Mouse (Mus musculus) lung, embryonic 16.5 days (tissue): ENCODE measurements around the gene Sept5. TPM values are rescaled to one million over a fixed set of nuclear protein-coding genes. Genes with fewer than 3 reads are reported as not detected.
A peak's percentile ranks its signal among the peaks of the same experiment; 100 is the strongest.

Source experiments
- ATAC-seq: fragments of 200-750 bp; cut with Nextera tagmentation; 2 replicates; pipeline ENCODE4 v1.8.0; 2017; ENCODE audit warnings: low read depth, mild to moderate bottlenecking, moderate library complexity
- H3K27ac ChIP-seq: fragments of 300-500 bp; sonication (generic); 2 replicates; pipeline ENCODE4 v1.5.1; 2014; ENCODE audit warnings: mild to moderate bottlenecking, control low read depth, low read length
- H3K27me3 ChIP-seq: fragments of 300-500 bp; sonication (generic); 2 replicates; pipeline ENCODE4 v1.6.1; 2014; ENCODE audit warnings: low read depth, low read length, mixed read lengths; ENCODE audit not compliant: control insufficient read depth, insufficient read depth
- H3K36me3 ChIP-seq: fragments of 300-500 bp; sonication (generic); 2 replicates; pipeline ENCODE4 v1.6.1; 2014; ENCODE audit warnings: low read length; ENCODE audit not compliant: control insufficient read depth, insufficient read depth
- H3K4me1 ChIP-seq: fragments of 300-500 bp; sonication (generic); replicated peaks from 2 replicates; pipeline ENCODE4 v1.6.1; 2014; ENCODE audit warnings: low read length, mixed read lengths; ENCODE audit not compliant: control insufficient read depth, insufficient read depth
- H3K4me2 ChIP-seq: fragments of 300-500 bp; sonication (generic); 2 replicates; pipeline ENCODE4 v1.6.1; 2014; ENCODE audit warnings: low read depth, low read length, control low read depth
- H3K4me3 ChIP-seq: fragments of 300-500 bp; sonication (generic); 2 replicates; pipeline ENCODE4 v1.5.1; 2014; ENCODE audit warnings: mild to moderate bottlenecking, low read length, control low read depth
- H3K9ac ChIP-seq: fragments of 300-500 bp; sonication (generic); 2 replicates; pipeline ENCODE4 v1.6.1; 2014; ENCODE audit warnings: low read length, control low read depth
- H3K9me3 ChIP-seq: fragments of 300-500 bp; sonication (generic); 2 replicates; pipeline ENCODE4 v1.6.1; 2016; ENCODE audit warnings: low read length; ENCODE audit not compliant: control insufficient read depth
- WGBS: fragments of 180-500 bp; shearing (Covaris S2); extraction: QIAGEN DNeasy Blood & Tissue Kit; methylation state at CpG from one replicate; pipeline ENCODE4 v1.1.7; 2014; 5-methylcytosine and 5-hydroxymethylcytosine counted together
- polyA plus RNA-seq: library from polyadenylated mRNA; unstranded; fragments of >200 nt; fragmentation: Nextera tagmentation; extraction: Ambion mirVana; gene quantifications from 2 replicates; pipeline ENCODE4 v1.2.1, GENCODE M21; 2015

Gene Sept5
- polyA plus RNA-seq, 1 experiment from 2014 or later: 21.1 TPM

DNA sequence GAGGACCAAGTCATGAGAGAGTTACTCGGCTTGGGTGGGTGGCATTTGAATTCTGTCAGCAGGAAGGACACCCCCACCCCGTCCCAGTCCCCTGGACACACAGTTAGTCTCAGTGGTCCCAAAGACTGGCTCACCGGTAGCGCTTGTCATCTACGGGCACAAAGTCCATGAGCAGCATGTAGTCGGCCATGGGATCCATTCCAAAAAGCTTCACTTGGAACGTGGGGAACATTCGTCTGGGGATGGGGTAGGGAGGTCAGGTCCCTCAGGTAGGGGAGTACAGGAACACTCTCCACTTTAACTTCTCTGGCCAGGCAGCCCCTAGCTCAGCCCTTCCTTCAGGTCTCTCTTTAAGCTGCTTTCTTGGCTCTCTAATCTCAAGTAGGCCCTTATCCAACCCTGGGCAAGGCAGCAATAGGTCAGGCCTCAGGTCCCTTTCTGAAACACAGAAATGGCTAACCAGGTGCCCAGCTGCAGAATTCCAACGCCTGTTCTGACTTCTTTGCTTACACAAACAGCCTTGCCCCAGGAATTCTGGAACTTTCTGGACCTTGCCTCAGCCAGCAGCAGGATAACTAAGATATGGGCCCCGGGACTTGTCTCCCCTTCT, 44.7 kb downstream of the Sept5 start:
- H3K9ac ChIP-seq: peak overlapping the region; percentile 73
- H3K27me3 ChIP-seq: peaks cover 96% of the 10 kb centered on the region
- no peaks in the 10 kb centered on the region for H3K9me3 ChIP-seq
- no peak for ATAC-seq
- peak overlapping the region; percentile 90 for H3K4me2 ChIP-seq
- H3K27ac ChIP-seq: peak overlapping the region; percentile 32
- H3K36me3 ChIP-seq: no peaks in the 10 kb centered on the region
- peak overlapping the region; percentile 63 for H3K4me3 ChIP-seq
- peaks cover 32% of the 10 kb centered on the region for H3K4me1 ChIP-seq
- WGBS: 38% methylated on average over 10 of the region's 10 CpGs

DNA sequence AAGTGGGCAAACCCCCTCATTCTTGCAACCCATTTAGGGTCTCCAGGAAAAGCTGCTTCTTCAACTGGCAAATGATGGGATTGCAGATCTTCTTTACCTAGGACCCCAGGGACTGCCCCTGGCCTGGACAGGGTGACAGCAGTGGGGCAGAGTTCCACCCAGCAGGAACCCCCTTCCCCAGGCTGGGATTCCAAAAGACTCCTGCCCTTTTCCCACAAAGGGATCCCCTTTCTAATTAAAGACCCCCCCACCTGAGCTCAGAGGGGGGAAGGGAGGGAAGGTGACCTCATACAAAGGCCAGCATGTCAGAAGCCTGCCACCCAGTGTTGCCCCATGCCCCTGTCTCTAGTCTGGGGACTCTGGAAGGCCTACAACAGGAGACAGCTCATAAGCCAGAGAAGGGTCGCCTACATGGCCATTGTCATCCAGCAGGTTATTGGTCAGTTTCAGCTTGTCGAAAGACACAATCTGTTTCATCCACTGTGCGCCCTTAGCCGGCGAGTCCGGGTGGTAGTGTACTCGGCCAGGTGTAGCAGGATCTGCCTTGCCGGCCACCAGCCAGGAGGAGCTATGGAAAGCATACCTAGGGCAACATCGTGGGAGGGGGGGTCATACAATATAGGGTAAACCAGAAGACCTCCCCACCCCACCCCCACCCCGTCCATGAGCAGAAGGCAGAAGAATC, 45.9 kb downstream of the Sept5 start:
- Histone ChIP-seq H3K4me2 (peak overlapping the region; percentile 90), H3K9ac (no peak overlapping the region), H3K4me1 (peaks cover 32% of the 10 kb centered on the region), H3K27ac (no peak overlapping the region), H3K36me3 (no peaks in the 10 kb centered on the region), H3K9me3 (no peaks in the 10 kb centered on the region), H3K27me3 (peaks cover 89% of the 10 kb centered on the region), H3K4me3 (no peak overlapping the region)
- no peak for ATAC-seq
- 54% methylated on average over 10 of the region's 10 CpGs for WGBS

DNA sequence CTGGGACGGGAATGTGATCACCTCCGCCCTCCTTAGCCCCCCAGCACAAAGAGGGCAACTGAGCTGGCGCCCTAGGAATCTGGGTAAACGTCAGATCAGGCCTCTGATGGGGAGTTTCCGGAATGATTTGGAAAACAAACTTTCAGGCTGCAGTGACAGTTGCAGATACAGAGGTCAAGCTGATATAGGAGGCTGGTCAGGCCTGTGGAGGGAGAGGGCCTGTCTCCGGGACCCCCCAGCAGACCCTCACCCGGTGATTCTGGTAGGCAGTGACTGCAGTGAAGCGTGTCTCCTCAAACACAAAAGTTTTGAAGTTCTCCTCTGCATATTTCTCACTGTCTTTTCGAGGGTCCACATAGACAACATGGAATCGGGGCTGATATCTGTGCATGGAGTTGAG, 46.6 kb downstream of the Sept5 start:
- peaks cover 28% of the 10 kb centered on the region for H3K4me1 ChIP-seq
- no peak for ATAC-seq
- 46% methylated on average over 10 of the region's 10 CpGs for WGBS

DNA sequence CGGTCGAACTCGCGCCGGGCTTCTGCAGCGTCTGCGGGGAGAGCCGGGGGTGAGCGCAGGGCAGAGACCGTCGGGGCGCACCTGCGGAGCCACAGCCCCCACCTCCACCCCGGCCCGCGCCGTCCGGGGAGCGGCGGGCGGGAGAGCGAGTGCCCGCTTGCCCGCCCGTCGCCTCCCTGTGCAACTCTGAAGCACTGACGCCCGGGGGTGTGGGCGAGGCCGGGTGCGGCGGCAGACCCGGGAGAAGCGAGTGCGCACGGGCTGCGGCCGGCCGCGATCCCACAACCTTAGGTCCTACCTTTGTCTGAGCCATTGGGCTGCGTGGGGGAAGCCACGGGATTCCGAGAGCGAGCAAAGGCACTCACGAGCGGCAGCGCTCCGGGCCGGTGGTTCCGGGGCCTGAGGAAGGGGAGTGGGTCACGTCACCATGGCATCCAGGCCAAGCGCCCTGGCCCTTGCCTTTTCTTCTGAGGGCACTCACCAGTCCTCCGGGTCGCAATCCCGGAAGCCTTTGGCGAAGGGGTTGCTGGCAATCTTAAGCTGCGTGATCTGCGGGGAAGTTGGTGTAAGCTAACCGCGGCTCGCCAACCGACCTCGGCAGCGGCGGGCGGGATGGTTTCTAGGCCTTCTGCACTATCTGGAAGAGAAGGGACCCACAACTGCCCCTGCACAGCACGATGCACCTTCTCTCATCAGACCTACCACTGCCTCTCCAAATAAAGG, 47.2 kb downstream of the Sept5 start:
- WGBS: 5% methylated on average over 53 of the region's 67 CpGs
- Histone ChIP-seq H3K27ac (no peak overlapping the region), H3K4me2 (peak overlapping the region; percentile 73), H3K9ac (peak overlapping the region; percentile 52), H3K36me3 (no peaks in the 10 kb centered on the region), H3K27me3 (peaks cover 77% of the 10 kb centered on the region), H3K9me3 (no peaks in the 10 kb centered on the region), H3K4me3 (peak overlapping the region; percentile 45), H3K4me1 (peaks cover 24% of the 10 kb centered on the region)
- no peak for ATAC-seq

More for the DNA sequence above, 46.6 kb downstream of the Sept5 start:
- Histone ChIP-seq H3K27me3 (peaks cover 83% of the 10 kb centered on the region), H3K4me3 (no peak overlapping the region), H3K27ac (no peak overlapping the region), H3K4me2 (no peak overlapping the region), H3K9ac (no peak overlapping the region), H3K36me3 (no peaks in the 10 kb centered on the region), H3K9me3 (no peaks in the 10 kb centered on the region)

- H3K4me3 ChIP-seq: peak overlapping the region; percentile 45
- peak overlapping the region; percentile 52 for H3K9ac ChIP-seq
- no peaks in the 10 kb centered on the region for H3K36me3 ChIP-seq
- H3K9me3 ChIP-seq: no peaks in the 10 kb centered on the region
- H3K4me2 ChIP-seq: peak overlapping the region; percentile 73
- ATAC-seq: peak; percentile 15; the same call in 1 of the 2 replicates
- WGBS: 2% methylated on average over 66 of the region's 66 CpGs
- no peak overlapping the region for H3K27ac ChIP-seq
- peaks cover 72% of the 10 kb centered on the region for H3K27me3 ChIP-seq
- peaks cover 24% of the 10 kb centered on the region for H3K4me1 ChIP-seq
These were observed 48.0 kb downstream of the Sept5 start for GRCm38 (mm10) chr16:18581623-18582205.

GRCm38 (mm10) chr16:18581050-18581622, 48.6 kb downstream of the Sept5 start:
- Histone ChIP-seq H3K9ac (peak overlapping the region; percentile 52), H3K4me1 (peaks cover 19% of the 10 kb centered on the region), H3K27ac (no peak overlapping the region), H3K36me3 (no peaks in the 10 kb centered on the region), H3K4me3 (peak overlapping the region; percentile 45), H3K27me3 (peaks cover 66% of the 10 kb centered on the region), H3K9me3 (no peaks in the 10 kb centered on the region), H3K4me2 (peak overlapping the region; percentile 73)
- 13% methylated on average over 21 of the region's 21 CpGs for WGBS
- ATAC-seq: no peak; the same call in 1 of the 2 replicates

- Histone ChIP-seq H3K4me3 (no peak overlapping the region), H3K36me3 (no peaks in the 10 kb centered on the region), H3K27ac (no peak overlapping the region), H3K9ac (no peak overlapping the region), H3K4me1 (peaks cover 19% of the 10 kb centered on the region), H3K9me3 (no peaks in the 10 kb centered on the region), H3K4me2 (no peak overlapping the region), H3K27me3 (peaks cover 59% of the 10 kb centered on the region)
- ATAC-seq: no peak
- WGBS: 27% methylated on average over 2 of the region's 2 CpGs
These were observed 49.4 kb downstream of the Sept5 start for GRCm38 (mm10) chr16:18580389-18580788.

- Histone ChIP-seq H3K36me3 (no peaks in the 10 kb centered on the region), H3K9me3 (no peaks in the 10 kb centered on the region), H3K27me3 (peaks cover 32% of the 10 kb centered on the region), H3K4me3 (no peak overlapping the region), H3K4me1 (peaks cover 19% of the 10 kb centered on the region), H3K9ac (no peak overlapping the region), H3K27ac (no peak overlapping the region), H3K4me2 (no peak overlapping the region)
- ATAC-seq: no peak
- WGBS: 26% methylated on average over 5 of the region's 5 CpGs
These were observed 52.1 kb downstream of the Sept5 start for GRCm38 (mm10) chr16:18577599-18578160.
